Mouse (Mus musculus) embryonic facial prominence, embryonic 10.5 days (tissue): Measurements from ENCODE around the gene Rsph1. TPM values are rescaled to one million over a fixed set of nuclear protein-coding genes. Genes with fewer than 3 reads are reported as not detected.
"Not testable (repeated sequence)": the region's sequence is repeated elsewhere in the genome, so short reads cannot be mapped to it uniquely, and the experiment has no call there.

ENCODE experiments used
- DNase-seq: peaks from one replicate; pipeline ENCODE4 v3.0.0-alpha.2; 2017; ENCODE audit warnings: low spot score
- H3K27ac ChIP-seq: fragments of 300-500 bp; sonication (generic); replicated peaks from 2 replicates; pipeline ENCODE4 v1.5.1; 2016; ENCODE audit warnings: mild to moderate bottlenecking
- H3K27me3 ChIP-seq: fragments of 300-500 bp; sonication (generic); replicated peaks from 2 replicates; pipeline ENCODE4 v1.6.1; 2016; ENCODE audit warnings: low read depth, mild to moderate bottlenecking; ENCODE audit not compliant: poor library complexity, severe bottlenecking
- H3K36me3 ChIP-seq: fragments of 300-500 bp; sonication (generic); replicated peaks from 2 replicates; pipeline ENCODE4 v1.6.1; 2016; ENCODE audit warnings: mild to moderate bottlenecking, moderate library complexity
- H3K4me1 ChIP-seq: fragments of 300-500 bp; sonication (generic); 2 replicates; pipeline ENCODE4 v1.6.1; 2016
- H3K4me3 ChIP-seq: fragments of 300-500 bp; sonication (generic); 2 replicates; pipeline ENCODE4 v1.5.1; 2016; ENCODE audit warnings: mild to moderate bottlenecking, moderate library complexity
- H3K9me3 ChIP-seq: fragments of 300-500 bp; sonication (generic); 2 replicates; pipeline ENCODE4 v1.6.1; 2016; ENCODE audit warnings: mild to moderate bottlenecking
- WGBS: fragments of 180-500 bp; shearing (Covaris S2); methylation state at CpG from one replicate; pipeline ENCODE4 v1.1.7; 2016; 5-methylcytosine and 5-hydroxymethylcytosine counted together
- polyA plus RNA-seq: library from polyadenylated mRNA; unstranded; fragments of >200 nt; fragmentation: Nextera tagmentation; extraction: Ambion mirVana; gene quantifications from 2 replicates; pipeline ENCODE4 v1.2.1, GENCODE M21; 2016

Gene Rsph1
- polyA plus RNA-seq, 1 experiment from 2014 or later, result 1.8 TPM

GRCm38 (mm10) chr17:31281830-31282686, 4.9 kb upstream of the Rsph1 start:
- DNase-seq, result no peak
- H3K27me3 ChIP-seq, result no peaks in the 10 kb centered on the region
- H3K9me3 ChIP-seq, result no peaks in the 10 kb centered on the region
- 44% methylated on average over 19 of the region's 19 CpGs for WGBS
- H3K4me3 ChIP-seq, result no peak overlapping the region
- no peak overlapping the region for H3K27ac ChIP-seq
- peaks cover 22% of the 10 kb centered on the region for H3K4me1 ChIP-seq
- no peaks in the 10 kb centered on the region for H3K36me3 ChIP-seq

- H3K4me3 ChIP-seq, result no peak overlapping the region
These were observed 3.1 kb upstream of the Rsph1 start for GRCm38 (mm10) chr17:31280269-31280668.

GRCm38 (mm10) chr17:31279541-31279940, 2.4 kb upstream of the Rsph1 start:
- Histone ChIP-seq H3K9me3 (no peaks in the 10 kb centered on the region), H3K36me3 (no peaks in the 10 kb centered on the region), H3K27ac (no peak overlapping the region), H3K4me3 (no peak overlapping the region), H3K27me3 (peaks cover 11% of the 10 kb centered on the region), H3K4me1 (peaks cover 31% of the 10 kb centered on the region)
- DNase-seq, result no peak
- 82% methylated on average over 9 of the region's 9 CpGs for WGBS

More at GRCm38 (mm10) chr17:31280269-31280668, 3.1 kb upstream of the Rsph1 start:
- Histone ChIP-seq H3K4me1 (peaks cover 31% of the 10 kb centered on the region), H3K36me3 (no peaks in the 10 kb centered on the region), H3K27me3 (peaks cover 11% of the 10 kb centered on the region), H3K27ac (no peak overlapping the region), H3K9me3 (no peaks in the 10 kb centered on the region)
- no peak for DNase-seq
- 76% methylated on average over 6 of the region's 6 CpGs for WGBS

GRCm38 (mm10) chr17:31277931-31278330, 748 bp upstream of the Rsph1 start:
- Histone ChIP-seq H3K36me3 (no peaks in the 10 kb centered on the region), H3K4me1 (peaks cover 31% of the 10 kb centered on the region), H3K9me3 (no peaks in the 10 kb centered on the region), H3K27ac (no peak overlapping the region), H3K27me3 (peaks cover 11% of the 10 kb centered on the region), H3K4me3 (no peak overlapping the region)
- WGBS, result 77% methylated on average over 4 of the region's 4 CpGs
- no peak for DNase-seq

GRCm38 (mm10) chr17:31276207-31276921, 819 bp downstream of the Rsph1 start:
- H3K4me1 ChIP-seq, result peaks cover 19% of the 10 kb centered on the region
- H3K27ac ChIP-seq, result 0 out of 2 replicates have a peak overlapping the region, but pooled peaks have one; percentile 37
- H3K36me3 ChIP-seq, result no peaks in the 10 kb centered on the region
- no peak for DNase-seq
- H3K27me3 ChIP-seq, result peaks cover 11% of the 10 kb centered on the region
- peak overlapping the region; percentile 70 for H3K4me3 ChIP-seq
- WGBS, result 24% methylated on average over 9 of the region's 9 CpGs
- no peaks in the 10 kb centered on the region for H3K9me3 ChIP-seq

- DNase-seq, result no peak
- 72% methylated on average over 6 of the region's 6 CpGs for WGBS
- Histone ChIP-seq H3K9me3 (no peaks in the 10 kb centered on the region), H3K4me3 (no peak overlapping the region), H3K27me3 (peaks cover 11% of the 10 kb centered on the region), H3K36me3 (no peaks in the 10 kb centered on the region), H3K4me1 (peaks cover 22% of the 10 kb centered on the region), H3K27ac (no peak overlapping the region)
These were observed 2.0 kb downstream of the Rsph1 start for GRCm38 (mm10) chr17:31275181-31275580.

- Histone ChIP-seq H3K36me3 (no peaks in the 10 kb centered on the region), H3K27me3 (peaks cover 11% of the 10 kb centered on the region), H3K27ac (no peak overlapping the region), H3K9me3 (no peaks in the 10 kb centered on the region), H3K4me1 (peaks cover 22% of the 10 kb centered on the region), H3K4me3 (no peak overlapping the region)
- WGBS, result 88% methylated on average over 8 of the region's 8 CpGs
- no peak for DNase-seq
These were observed 3.6 kb downstream of the Rsph1 start for GRCm38 (mm10) chr17:31273631-31274030.

GRCm38 (mm10) chr17:31272416-31273165, 4.6 kb downstream of the Rsph1 start:
- H3K4me3 ChIP-seq, result no peak overlapping the region
- no peak for DNase-seq
- no peaks in the 10 kb centered on the region for H3K9me3 ChIP-seq
- peaks cover 17% of the 10 kb centered on the region for H3K4me1 ChIP-seq
- H3K36me3 ChIP-seq, result no peaks in the 10 kb centered on the region
- H3K27ac ChIP-seq, result no peak overlapping the region
- WGBS, result 87% methylated on average over 9 of the region's 9 CpGs
- peaks cover 11% of the 10 kb centered on the region for H3K27me3 ChIP-seq

GRCm38 (mm10) chr17:31271136-31271851, 5.9 kb downstream of the Rsph1 start:
- H3K4me3 ChIP-seq, result no peak overlapping the region
- peaks cover 6% of the 10 kb centered on the region; the same call in 1 of the 2 replicates for H3K27me3 ChIP-seq
- peaks cover 4% of the 10 kb centered on the region for H3K4me1 ChIP-seq
- WGBS, result 48% methylated on average over 7 of the region's 7 CpGs
- H3K27ac ChIP-seq, result no peak overlapping the region
- H3K9me3 ChIP-seq, result no peaks in the 10 kb centered on the region
- no peaks in the 10 kb centered on the region for H3K36me3 ChIP-seq
- no peak for DNase-seq

- H3K27me3 ChIP-seq, H3K36me3 ChIP-seq, H3K4me3 ChIP-seq, H3K4me1 ChIP-seq, H3K27ac ChIP-seq, H3K9me3 ChIP-seq, DNase-seq: not testable (repeated sequence)
- 88% methylated on average over 8 of the region's 8 CpGs for WGBS
These were observed 6.4 kb downstream of the Rsph1 start for GRCm38 (mm10) chr17:31270736-31271135.

GRCm38 (mm10) chr17:31270246-31270645, 6.9 kb downstream of the Rsph1 start:
- no peaks in the 10 kb centered on the region for H3K27me3 ChIP-seq
- peaks cover 9% of the 10 kb centered on the region for H3K4me1 ChIP-seq
- no peaks in the 10 kb centered on the region for H3K36me3 ChIP-seq
- no peak for DNase-seq
- H3K27ac ChIP-seq, result no peak overlapping the region
- WGBS, result 89% methylated on average over 4 of the region's 4 CpGs
- no peak overlapping the region for H3K4me3 ChIP-seq
- no peaks in the 10 kb centered on the region for H3K9me3 ChIP-seq

GRCm38 (mm10) chr17:31269761-31270160, 7.4 kb downstream of the Rsph1 start:
- DNase-seq, result no peak
- no peaks in the 10 kb centered on the region for H3K9me3 ChIP-seq
- H3K36me3 ChIP-seq, result no peaks in the 10 kb centered on the region
- no peak overlapping the region for H3K27ac ChIP-seq
- H3K4me3 ChIP-seq, result no peak overlapping the region
- H3K27me3 ChIP-seq, result no peaks in the 10 kb centered on the region
- H3K4me1 ChIP-seq, result peaks cover 14% of the 10 kb centered on the region
- WGBS, result 87% methylated on average over 2 of the region's 2 CpGs
